Mouse (Mus musculus) brain, embryonic 14.5 days (tissue): ENCODE results near the gene Gramd4. TPM values are rescaled to one million over a fixed set of nuclear protein-coding genes. Genes with fewer than 3 reads are reported as not detected.

Experiments
- DNase-seq: peaks from one replicate; pipeline ENCODE4 v3.0.0-alpha.2; 2011; ENCODE audit warnings: low read depth
- CTCF ChIP-seq: fragments of 200-500 bp; IDR thresholded peaks from 2 replicates; pipeline ENCODE4 v1.5.1; 2012; ENCODE audit warnings: inconsistent platforms, mild to moderate bottlenecking, moderate library complexity, borderline replicate concordance; ENCODE audit not compliant: insufficient read depth, insufficient read length; ENCODE audit errors: extremely low read depth
- POLR2A ChIP-seq: fragments of 200-500 bp; IDR thresholded peaks from 2 replicates; pipeline ENCODE4 v1.6.1; 2012; ENCODE audit warnings: mild to moderate bottlenecking, inconsistent platforms, borderline replicate concordance; ENCODE audit not compliant: poor library complexity, insufficient read depth, insufficient read length, severe bottlenecking; ENCODE audit errors: extremely low read depth
- polyA plus RNA-seq: library from polyadenylated mRNA; depleted of rRNA; stranded (reverse); fragments of >200 nt; gene quantifications from 2 replicates; pipeline ENCODE4 v1.2.3, GENCODE M21; 2012

Gene Gramd4
- polyA plus RNA-seq, 1 experiment: 64.7 TPM

DNA sequence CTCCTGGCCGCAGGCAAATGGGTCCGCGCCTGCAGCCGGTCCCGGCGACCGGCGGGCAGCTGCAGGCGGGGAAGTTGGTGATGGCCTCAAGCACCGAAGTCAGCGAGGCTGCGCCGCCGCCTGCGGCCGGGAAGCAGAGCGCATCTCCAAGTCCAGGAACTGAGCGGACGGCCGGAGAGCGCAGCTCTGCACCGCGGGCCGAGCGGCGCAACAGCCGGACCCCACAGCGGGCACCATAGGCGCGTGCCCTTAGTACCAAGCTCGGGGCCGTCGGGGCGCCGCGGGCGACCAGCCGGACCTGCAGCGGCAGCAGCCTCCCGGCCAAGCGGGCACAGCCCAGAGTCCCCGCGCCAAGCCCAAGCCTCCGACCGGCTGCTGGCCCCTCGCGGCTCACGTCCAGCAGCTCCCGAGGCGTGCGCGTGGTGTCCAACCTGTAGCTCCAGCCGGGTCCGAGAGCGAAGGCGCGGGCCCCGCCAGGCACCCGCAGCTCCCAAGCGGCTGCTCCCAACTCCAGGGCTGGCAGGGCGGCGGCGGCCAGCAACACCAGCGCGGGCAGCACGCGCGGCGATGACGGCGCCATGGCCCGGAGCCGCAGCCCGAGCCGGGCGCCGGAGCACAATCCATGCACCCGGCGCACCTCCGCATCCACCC lies 24.2 kb upstream of the Gramd4 start, which contains the start of gene Celsr1:
Gene Celsr1, minus strand, starts transcription at position 587 of the 651 bp plus-strand sequence.
- peak; percentile 64 for DNase-seq
- TF ChIP-seq CTCF (no peak), POLR2A (no peak)

DNA sequence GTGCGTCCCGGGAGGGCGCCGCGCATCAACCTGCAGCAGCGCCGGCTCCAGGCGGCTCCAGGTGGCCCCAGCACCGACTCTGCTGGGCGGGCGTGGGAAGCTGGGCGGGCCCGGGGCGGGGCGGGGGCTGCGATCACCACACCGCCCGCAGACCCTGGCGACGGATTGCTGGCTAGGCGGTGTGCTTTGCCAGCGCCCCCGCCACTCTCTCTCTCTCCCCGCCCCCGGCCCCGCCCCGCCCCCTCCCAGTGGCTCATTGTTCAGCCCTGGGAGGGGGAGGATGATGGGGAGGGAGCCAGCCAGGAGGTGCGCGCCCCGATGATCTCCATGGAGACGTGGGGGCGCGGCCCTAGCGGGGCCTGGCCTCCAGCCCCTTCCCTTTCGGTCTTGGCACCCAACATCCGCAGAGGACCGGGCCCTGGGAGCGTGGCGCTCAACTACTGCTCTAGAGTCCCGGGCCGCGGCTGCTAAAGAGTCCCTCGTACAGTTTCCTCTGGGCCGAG lies 23.4 kb upstream of the Gramd4 start:
- peak; percentile 39; the same call in 1 of the 2 replicates for TF ChIP-seq POLR2A
- no peak for TF ChIP-seq CTCF
- DNase-seq: peak; percentile 94

DNA sequence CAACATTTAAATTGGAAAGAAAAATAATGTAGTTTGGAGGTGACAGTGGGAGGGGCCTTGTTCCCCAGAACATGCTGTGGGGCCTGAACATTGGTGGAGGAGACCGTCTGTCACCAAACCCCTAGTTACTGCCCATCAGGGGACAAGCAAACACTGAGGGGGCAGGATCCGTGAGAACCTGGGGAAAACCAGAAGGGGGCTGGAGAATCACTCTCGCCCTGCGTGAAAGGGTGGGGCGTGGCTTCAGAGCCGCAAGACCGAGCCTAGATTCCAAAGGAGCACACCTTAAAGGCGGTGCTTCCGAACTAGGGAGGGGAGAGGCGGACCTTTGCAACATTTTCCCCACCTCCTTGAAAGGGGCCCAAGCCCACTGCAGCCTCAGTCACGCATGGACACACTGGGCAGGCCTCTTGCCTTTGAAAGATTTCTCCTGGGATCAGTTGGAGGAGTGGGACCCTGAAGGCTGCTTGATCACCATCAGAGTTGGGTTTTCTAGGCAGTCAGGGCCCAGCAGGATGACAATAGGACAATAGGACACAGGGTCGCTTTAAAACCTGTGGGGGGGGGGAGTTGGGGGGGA lies 22.6 kb upstream of the Gramd4 start:
- no peak for TF ChIP-seq POLR2A
- TF ChIP-seq CTCF: no peak
- DNase-seq: peak; percentile 67

DNA sequence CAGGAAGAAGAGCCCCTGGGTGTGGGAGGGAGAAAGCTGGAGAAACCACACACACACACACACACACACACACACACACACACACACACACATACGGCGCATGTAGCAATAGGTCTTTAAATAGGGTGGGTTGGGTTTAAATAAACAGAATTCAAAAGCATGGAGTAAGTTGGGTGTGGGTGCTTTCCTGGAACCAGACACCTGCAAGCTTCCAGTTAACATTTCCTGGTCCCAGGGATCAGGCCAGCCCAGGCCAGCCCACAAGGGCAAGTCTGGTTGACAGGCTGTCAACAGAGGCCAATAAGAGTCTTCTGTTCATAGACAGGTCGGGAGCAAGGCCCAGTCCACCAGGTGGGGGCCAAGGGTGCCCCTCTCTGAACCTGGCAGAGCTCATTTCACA lies 21.6 kb upstream of the Gramd4 start:
- TF ChIP-seq CTCF: no peak
- TF ChIP-seq POLR2A: no peak
- DNase-seq: no peak

DNA sequence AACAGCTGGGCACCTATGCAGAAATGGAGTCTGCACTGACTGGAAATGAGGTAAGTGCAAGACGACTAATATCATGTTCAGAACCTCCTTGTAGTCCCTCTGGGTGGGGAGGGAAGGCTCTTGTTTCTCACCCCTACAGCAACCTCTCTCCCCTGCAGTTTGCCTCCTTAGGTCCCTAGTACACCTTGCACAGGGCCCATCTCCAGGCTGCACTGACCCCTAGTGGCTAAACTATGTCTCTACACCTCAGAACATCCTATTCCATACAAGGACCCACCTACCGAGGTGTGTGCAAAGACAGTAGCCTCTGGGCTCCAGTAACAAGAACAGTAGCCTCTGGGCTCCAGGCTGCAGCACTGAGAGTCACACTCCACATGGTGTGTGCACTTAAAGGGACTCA lies 18.7 kb upstream of the Gramd4 start:
- peak; percentile 91 for TF ChIP-seq CTCF
- no peak for TF ChIP-seq POLR2A
- peak; percentile 90 for DNase-seq

DNA sequence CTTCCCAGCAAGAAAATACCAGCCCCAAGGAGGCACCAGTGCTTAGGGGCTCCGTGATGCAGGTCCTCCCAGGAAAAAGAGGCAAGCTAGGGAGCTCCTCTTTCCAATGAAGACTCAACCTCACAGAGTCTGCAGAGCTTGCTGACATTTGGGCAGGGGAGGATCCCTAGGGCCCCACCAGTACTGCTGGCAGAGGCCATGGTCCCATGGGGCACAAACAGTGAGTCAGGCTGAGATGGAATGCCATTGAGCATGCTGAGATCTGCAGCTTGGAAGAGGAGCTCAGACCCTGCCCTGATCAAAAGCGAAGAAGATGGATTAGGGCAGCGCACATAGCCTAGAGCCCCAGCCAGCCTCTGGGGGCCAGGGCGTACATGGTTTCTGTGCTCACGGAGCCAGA lies 16.1 kb upstream of the Gramd4 start:
- TF ChIP-seq POLR2A (no peak), CTCF (no peak)
- DNase-seq: no peak

DNA sequence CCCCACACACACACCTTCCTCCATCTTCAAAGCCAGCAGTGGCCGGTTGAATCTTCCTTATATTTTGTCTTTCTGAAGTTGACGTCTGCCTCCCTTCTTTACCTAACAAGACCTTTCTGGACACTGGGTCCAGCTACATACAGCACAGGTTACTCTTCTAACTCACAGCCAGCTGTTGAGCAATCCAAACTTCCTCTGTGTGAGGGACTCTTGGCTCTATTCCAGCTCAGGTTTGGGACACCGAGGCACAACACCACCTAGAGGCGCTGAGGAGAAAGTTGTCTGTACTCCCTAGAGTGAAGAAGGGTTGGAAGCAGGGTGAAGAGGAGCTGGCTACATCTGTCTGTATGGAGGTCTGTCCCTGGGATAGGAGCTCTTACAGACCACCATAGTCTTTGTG lies 15.1 kb upstream of the Gramd4 start:
- peak; percentile 30 for DNase-seq

DNA sequence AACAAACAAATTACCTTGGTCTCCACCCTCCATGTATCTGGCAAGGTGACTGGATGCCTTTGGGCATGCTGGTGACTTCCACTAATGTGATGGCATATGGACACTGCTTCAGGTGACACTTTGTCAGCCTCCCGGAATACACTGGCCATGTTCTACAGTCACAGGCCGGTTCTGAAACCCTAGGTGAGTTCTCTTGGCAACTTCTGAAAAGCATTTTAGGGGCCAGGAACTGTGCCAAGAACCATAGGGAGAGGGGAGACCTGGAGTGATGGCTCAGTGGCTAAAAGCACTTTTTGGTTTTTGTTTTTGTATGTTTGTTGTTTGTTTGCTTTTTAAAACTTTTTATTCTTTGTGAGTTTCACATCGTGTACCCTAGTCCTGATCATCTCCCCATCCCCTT lies 8.0 kb upstream of the Gramd4 start:
- no peak for TF ChIP-seq CTCF
- no peak for TF ChIP-seq POLR2A
- no peak for DNase-seq

More for the DNA sequence above, 15.1 kb upstream of the Gramd4 start:
- peak; percentile 16; the same call in 1 of the 2 replicates for TF ChIP-seq CTCF
- no peak for TF ChIP-seq POLR2A

DNA sequence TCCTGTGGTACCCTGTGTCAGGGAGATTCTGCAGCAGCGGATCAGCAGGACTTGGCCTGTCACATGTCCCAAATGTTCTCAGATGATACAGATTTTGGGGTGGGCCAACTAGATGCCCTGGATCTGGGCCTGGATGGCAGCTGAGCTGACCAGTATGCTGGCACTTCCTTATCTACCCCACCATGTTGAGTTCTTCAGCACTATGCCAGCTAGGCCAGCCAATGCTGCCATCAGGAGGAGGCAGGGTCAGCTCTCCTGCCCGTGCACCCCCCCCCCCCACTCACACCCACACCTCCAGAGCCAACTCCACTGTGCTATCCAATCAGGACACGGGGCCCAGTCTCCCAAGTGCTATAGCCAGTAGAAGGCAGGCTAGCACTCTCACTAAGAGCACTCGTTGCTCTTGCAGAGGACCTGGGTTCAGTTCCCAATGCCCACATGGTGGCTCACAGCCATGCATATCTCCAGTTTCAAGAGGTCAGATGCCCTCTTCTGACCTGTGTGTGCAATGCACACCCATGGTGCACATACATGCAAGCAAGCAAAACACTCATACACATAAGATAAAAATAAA lies 7.2 kb upstream of the Gramd4 start:
- DNase-seq: no peak
- TF ChIP-seq CTCF (no peak), POLR2A (no peak)

DNA sequence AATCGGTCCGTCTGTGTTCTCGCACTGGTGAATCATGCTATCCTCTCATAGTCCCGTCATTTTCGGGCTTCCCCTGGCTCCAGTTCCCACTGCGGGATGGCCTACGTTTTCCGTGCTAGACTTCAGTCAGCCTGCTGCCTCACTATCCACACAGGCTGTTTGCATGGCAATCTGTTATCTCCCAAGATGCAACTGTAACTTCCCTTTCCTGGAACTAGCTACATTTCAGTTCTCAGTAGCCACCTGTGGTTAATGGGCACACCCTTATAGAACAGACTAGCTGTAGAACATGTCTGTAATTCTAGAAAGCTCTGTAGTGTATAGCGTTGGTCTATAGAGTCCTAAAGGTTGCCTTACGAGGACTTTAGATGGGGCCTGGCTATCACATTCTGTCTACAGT lies 6.3 kb upstream of the Gramd4 start:
- no peak for DNase-seq
- TF ChIP-seq POLR2A (no peak), CTCF (no peak)

DNA sequence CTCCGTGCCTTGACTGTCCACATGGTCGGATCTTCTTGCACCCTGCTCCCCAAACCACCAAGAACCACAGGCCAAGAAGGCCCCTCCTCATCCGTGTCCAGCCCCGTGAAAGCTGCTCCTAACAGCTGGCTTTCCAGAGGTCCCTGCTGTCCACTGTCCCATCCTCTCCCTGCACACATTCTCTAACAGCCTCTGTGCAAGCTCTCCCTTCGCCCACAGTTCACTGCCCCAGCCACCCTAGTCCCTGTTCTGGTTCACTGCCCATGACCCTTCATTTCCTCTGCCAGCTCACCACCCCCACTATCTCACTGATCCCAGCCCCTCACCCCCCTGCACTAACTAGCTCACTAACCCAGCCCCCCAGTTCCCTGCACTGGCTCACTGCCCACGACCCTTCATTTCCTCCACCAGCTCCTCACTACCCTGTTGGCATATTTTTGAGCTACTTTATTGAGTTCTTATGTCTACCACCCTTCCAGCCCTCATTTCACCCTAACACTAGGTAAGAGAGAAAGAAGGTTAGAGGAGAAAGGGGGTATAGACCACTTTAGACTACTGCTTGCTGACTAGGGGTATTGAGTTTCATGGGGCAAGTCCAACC lies 5.5 kb upstream of the Gramd4 start:
- TF ChIP-seq POLR2A (no peak), CTCF (no peak)
- no peak for DNase-seq
